Mouse (Mus musculus) cerebellum, adult 2 months (tissue): ENCODE data around the gene Mlh3. TPM values are rescaled to one million over a fixed set of nuclear protein-coding genes. Genes with fewer than 3 reads are reported as not detected.

Experiments used
- DNase-seq, 2 experiments: peaks; one replicate each; pipeline ENCODE4 v3.0.0; 2021
- H3K27ac ChIP-seq: fragments of 200-500 bp; 2 replicates; pipeline ENCODE4 v1.5.1; 2012; ENCODE audit warnings: low read length, control low read depth, inconsistent platforms; ENCODE audit not compliant: insufficient read depth
- H3K27me3 ChIP-seq: fragments of 200-500 bp; 2 replicates; pipeline ENCODE4 v1.6.1; 2012; ENCODE audit warnings: inconsistent platforms, mild to moderate bottlenecking, low read length, moderate library complexity; ENCODE audit not compliant: control insufficient read depth, insufficient read depth
- H3K4me1 ChIP-seq: fragments of 200-500 bp; 2 replicates; pipeline ENCODE4 v1.6.1; 2011; ENCODE audit warnings: low read length; ENCODE audit not compliant: control insufficient read depth, insufficient read depth
- H3K4me3 ChIP-seq: fragments of 200-500 bp; replicated peaks from 2 replicates; pipeline ENCODE3; 2011; ENCODE audit warnings: mild to moderate bottlenecking, low read depth, low read length, control low read depth; ENCODE audit not compliant: insufficient read depth
- CTCF ChIP-seq: fragments of 200-500 bp; IDR thresholded peaks from 2 replicates; pipeline ENCODE4 v1.5.1; 2011; ENCODE audit warnings: low read depth, mild to moderate bottlenecking, control low read depth, low read length, moderate library complexity, borderline replicate concordance; ENCODE audit not compliant: insufficient read depth
- POLR2A ChIP-seq: fragments of 200-500 bp; IDR thresholded peaks from 2 replicates; pipeline ENCODE4 v1.6.1; 2011; ENCODE audit warnings: low read length, control low read depth, borderline replicate concordance; ENCODE audit not compliant: insufficient read depth
- WGBS: fragments of 180-500 bp; shearing (Covaris S2); methylation state at CpG from one replicate; pipeline ENCODE4 v1.1.7; 2018; 5-methylcytosine and 5-hydroxymethylcytosine counted together
- polyA plus RNA-seq: library from polyadenylated mRNA; depleted of rRNA; stranded (reverse); fragments of >200 nt; gene quantifications from 2 replicates; pipeline ENCODE4 v1.2.3, GENCODE M21; 2012

Gene Mlh3
- polyA plus RNA-seq, 1 experiment: 11.7 TPM

- Histone ChIP-seq H3K27me3 (no peaks in the 10 kb centered on the region), H3K27ac (no peak overlapping the region), H3K4me1 (peaks cover 7% of the 10 kb centered on the region; the same call in 1 of the 2 replicates), H3K4me3 (no peak overlapping the region)
- DNase-seq: no peak
- 72% methylated on average over 1 of the region's 1 CpGs for WGBS
- no peak for TF ChIP-seq CTCF
- TF ChIP-seq POLR2A: no peak
Observed at GRCm38 (mm10) chr12:85199954-85200353, 70.4 kb downstream of the Mlh3 start.

- no peak for TF ChIP-seq CTCF
- no peak for TF ChIP-seq POLR2A
- WGBS: 58% methylated on average over 8 of the region's 8 CpGs
- H3K27me3 ChIP-seq: no peaks in the 10 kb centered on the region
Observed at GRCm38 (mm10) chr12:85197936-85198335, 72.5 kb downstream of the Mlh3 start.

GRCm38 (mm10) chr12:85197371-85197770 is 73.0 kb downstream of the Mlh3 start:
- Histone ChIP-seq H3K4me3 (no peak overlapping the region), H3K4me1 (peaks cover 7% of the 10 kb centered on the region; the same call in 1 of the 2 replicates), H3K27ac (no peak overlapping the region), H3K27me3 (no peaks in the 10 kb centered on the region)
- whole genome bisulfite sequencing: 91% methylated on average over 7 of the region's 7 CpGs
- no peak for TF ChIP-seq POLR2A
- no peak for TF ChIP-seq CTCF
- DNase-seq: no peak

More at GRCm38 (mm10) chr12:85197936-85198335, 72.5 kb downstream of the Mlh3 start:
- Histone ChIP-seq H3K4me1 (peaks cover 7% of the 10 kb centered on the region; the same call in 1 of the 2 replicates), H3K27ac (no peak overlapping the region), H3K4me3 (no peak overlapping the region)
- no peak for DNase-seq

GRCm38 (mm10) chr12:85196191-85196590 is 74.2 kb downstream of the Mlh3 start:
- H3K4me3 ChIP-seq: no peak overlapping the region
- no peak overlapping the region for H3K27ac ChIP-seq

GRCm38 (mm10) chr12:85195086-85195485 is 75.3 kb downstream of the Mlh3 start:
- 54% methylated on average over 5 of the region's 5 CpGs for WGBS
- Histone ChIP-seq H3K4me3 (no peak overlapping the region), H3K27me3 (no peaks in the 10 kb centered on the region), H3K27ac (no peak overlapping the region), H3K4me1 (no peaks in the 10 kb centered on the region; the same call in 1 of the 2 replicates)
- no peak for DNase-seq
- TF ChIP-seq CTCF (no peak), POLR2A (no peak)

More at GRCm38 (mm10) chr12:85196191-85196590, 74.2 kb downstream of the Mlh3 start:
- Histone ChIP-seq H3K27me3 (no peaks in the 10 kb centered on the region), H3K4me1 (peaks cover 2% of the 10 kb centered on the region; the same call in 1 of the 2 replicates)
- DNase-seq: no peak
- TF ChIP-seq POLR2A: no peak
- no peak for TF ChIP-seq CTCF
- 94% methylated on average over 10 of the region's 10 CpGs for WGBS

- DNase-seq: peak in 1 of 2 experiments; percentile 39
- Histone ChIP-seq H3K4me3 (no peak overlapping the region), H3K27ac (no peak overlapping the region)
Observed at GRCm38 (mm10) chr12:85194623-85195018, 75.8 kb downstream of the Mlh3 start.

GRCm38 (mm10) chr12:85193923-85194622 is 76.3 kb downstream of the Mlh3 start:
- H3K27ac ChIP-seq: no peak overlapping the region
- no peaks in the 10 kb centered on the region; the same call in 1 of the 2 replicates for H3K4me1 ChIP-seq
- H3K4me3 ChIP-seq: no peak overlapping the region
- TF ChIP-seq POLR2A: no peak
- TF ChIP-seq CTCF: no peak
- 72% methylated on average over 11 of the region's 11 CpGs for WGBS
- H3K27me3 ChIP-seq: no peaks in the 10 kb centered on the region
- DNase-seq: no peak

More at GRCm38 (mm10) chr12:85194623-85195018, 75.8 kb downstream of the Mlh3 start:
- Histone ChIP-seq H3K4me1 (no peaks in the 10 kb centered on the region; the same call in 1 of the 2 replicates), H3K27me3 (no peaks in the 10 kb centered on the region)
- WGBS: 29% methylated on average over 4 of the region's 4 CpGs
- TF ChIP-seq POLR2A: no peak
- no peak for TF ChIP-seq CTCF

- TF ChIP-seq CTCF (no peak), POLR2A (no peak)
- H3K4me3 ChIP-seq: no peak overlapping the region
- no peaks in the 10 kb centered on the region; the same call in 1 of the 2 replicates for H3K4me1 ChIP-seq
- no peak for DNase-seq
- WGBS: 59% methylated on average over 10 of the region's 10 CpGs
- no peaks in the 10 kb centered on the region for H3K27me3 ChIP-seq
- H3K27ac ChIP-seq: no peak overlapping the region
Observed at GRCm38 (mm10) chr12:85193146-85193545, 77.3 kb downstream of the Mlh3 start.
